Mouse (Mus musculus) forebrain, embryonic 11.5 days (tissue): ENCODE data around the gene Gm20388. TPM values are rescaled to one million over a fixed set of nuclear protein-coding genes. Genes with fewer than 3 reads are reported as not detected.
"Not testable (repeated sequence)": the region's sequence is repeated elsewhere in the genome, so short reads cannot be mapped to it uniquely, and the experiment has no call there.

Experiments
- ATAC-seq: fragments of 200-750 bp; cut with Nextera tagmentation; replicated peaks from 2 replicates; pipeline ENCODE4 v1.8.0; 2017; ENCODE audit warnings: moderate TSS enrichment; ENCODE audit not compliant: low FRiP score
- DNase-seq: peaks from one replicate; pipeline ENCODE4 v3.0.0-alpha.2; 2017; ENCODE audit warnings: low spot score
- H3K27ac ChIP-seq: fragments of 300-500 bp; sonication (generic); 2 replicates; pipeline ENCODE4 v1.5.1; 2014; ENCODE audit warnings: low read depth, low read length
- H3K27me3 ChIP-seq: fragments of 300-500 bp; sonication (generic); 2 replicates; pipeline ENCODE4 v1.6.1; 2014; ENCODE audit warnings: mild to moderate bottlenecking, low read length, mixed read lengths; ENCODE audit not compliant: control insufficient read depth, insufficient read depth
- H3K36me3 ChIP-seq: fragments of 300-500 bp; sonication (generic); 2 replicates; pipeline ENCODE4 v1.6.1; 2014; ENCODE audit warnings: mild to moderate bottlenecking, low read length, moderate library complexity, mixed read lengths; ENCODE audit not compliant: control insufficient read depth, insufficient read depth
- H3K4me1 ChIP-seq: fragments of 300-500 bp; sonication (generic); replicated peaks from 2 replicates; pipeline ENCODE4 v1.6.1; 2014; ENCODE audit warnings: low read length, mixed read lengths; ENCODE audit not compliant: control insufficient read depth, insufficient read depth
- H3K4me2 ChIP-seq: fragments of 300-500 bp; sonication (generic); 2 replicates; pipeline ENCODE4 v1.6.1; 2014; ENCODE audit warnings: low read depth, mild to moderate bottlenecking, low read length, moderate library complexity, mixed read lengths; ENCODE audit not compliant: severe bottlenecking
- H3K4me3 ChIP-seq: fragments of 300-500 bp; sonication (generic); 2 replicates; pipeline ENCODE4 v1.5.1; 2014; ENCODE audit warnings: low read depth, low read length
- H3K9ac ChIP-seq: fragments of 300-500 bp; sonication (generic); 2 replicates; pipeline ENCODE4 v1.6.1; 2014; ENCODE audit warnings: low read length
- H3K9me3 ChIP-seq: fragments of 300-500 bp; sonication (generic); 2 replicates; pipeline ENCODE4 v1.6.1; 2016; ENCODE audit warnings: low read length, mixed read lengths; ENCODE audit not compliant: control insufficient read depth
- WGBS: fragments of 180-500 bp; shearing (Covaris S2); extraction: QIAGEN DNeasy Blood & Tissue Kit; methylation state at CpG from one replicate; pipeline ENCODE4 v1.1.7; 2014; 5-methylcytosine and 5-hydroxymethylcytosine counted together
- polyA plus RNA-seq: library from polyadenylated mRNA; unstranded; fragments of >200 nt; fragmentation: Nextera tagmentation; extraction: Ambion mirVana; gene quantifications from 2 replicates; pipeline ENCODE4 v1.2.1, GENCODE M21; 2014

The Gm20388 gene
- polyA plus RNA-seq, 1 experiment from 2014 or later = not detected

DNA sequence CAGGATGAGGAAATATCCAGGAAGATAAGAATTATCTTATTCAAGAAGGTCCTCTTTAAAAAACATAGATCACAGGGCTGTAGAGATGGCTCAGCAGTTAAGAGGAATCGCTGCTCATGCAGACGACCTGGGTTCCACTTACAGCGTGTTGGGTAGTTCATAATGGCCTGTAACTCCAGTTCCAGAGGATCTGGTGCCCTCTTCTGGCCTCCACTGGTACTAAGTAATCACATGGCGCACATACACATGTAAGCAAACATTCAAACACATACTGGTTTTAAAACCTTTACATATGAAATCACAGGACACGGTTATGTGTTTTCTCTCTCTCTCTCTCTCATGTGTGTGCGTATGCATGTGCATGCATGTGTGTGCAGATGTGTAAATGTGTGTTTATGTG is 1226.2 kb downstream of the Gm20388 start:
- ATAC-seq (no peak), DNase-seq (no peak)
- no peaks in the 10 kb centered on the region for H3K4me1 ChIP-seq
- no peak overlapping the region for H3K27ac ChIP-seq
- H3K4me3 ChIP-seq = no peak overlapping the region
- no peak overlapping the region for H3K9ac ChIP-seq
- H3K9me3 ChIP-seq = peaks cover 8% of the 10 kb centered on the region; the same call in 1 of the 2 replicates
- no peak overlapping the region for H3K4me2 ChIP-seq
- H3K27me3 ChIP-seq = no peaks in the 10 kb centered on the region
- H3K36me3 ChIP-seq = no peaks in the 10 kb centered on the region
- WGBS = 91% methylated on average over 6 of the region's 6 CpGs

DNA sequence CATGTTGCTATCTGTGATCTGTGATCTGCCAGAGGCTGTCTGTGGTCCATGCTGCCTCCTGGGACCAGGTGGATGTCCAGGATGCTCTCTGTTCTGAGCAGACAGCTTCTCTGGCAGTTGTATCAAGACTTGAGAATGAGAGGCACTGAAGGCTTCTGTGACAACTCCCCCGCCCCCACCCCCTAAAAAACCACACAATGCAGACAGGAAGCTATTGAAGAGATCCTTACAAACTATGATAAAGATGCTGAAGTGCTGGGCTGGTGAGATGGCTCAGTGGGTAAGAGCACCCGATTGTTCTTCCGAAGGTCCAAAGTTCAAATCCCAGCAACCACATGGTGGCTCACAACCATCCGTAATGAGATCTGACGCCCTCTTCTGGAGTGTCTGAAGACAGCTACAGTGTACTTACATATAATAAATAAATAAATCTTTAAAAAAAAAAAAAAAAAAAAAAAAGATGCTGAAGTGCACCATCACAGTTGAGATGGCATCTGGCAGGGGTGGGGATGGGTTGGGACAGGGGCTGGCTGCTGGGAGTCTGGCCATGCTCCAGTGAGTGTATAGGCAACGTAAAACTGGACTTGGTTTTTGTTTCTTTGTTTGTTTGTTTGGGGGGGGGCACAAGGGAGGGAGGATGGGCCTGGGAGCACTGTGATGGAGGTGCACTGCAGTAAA is 1235.0 kb downstream of the Gm20388 start:
- H3K36me3 ChIP-seq, H3K4me2 ChIP-seq, H3K4me3 ChIP-seq, H3K27ac ChIP-seq, H3K4me1 ChIP-seq, H3K9me3 ChIP-seq, ATAC-seq, H3K9ac ChIP-seq, H3K27me3 ChIP-seq, DNase-seq: not testable (repeated sequence)
- 85% methylated on average over 4 of the region's 6 CpGs for WGBS

DNA sequence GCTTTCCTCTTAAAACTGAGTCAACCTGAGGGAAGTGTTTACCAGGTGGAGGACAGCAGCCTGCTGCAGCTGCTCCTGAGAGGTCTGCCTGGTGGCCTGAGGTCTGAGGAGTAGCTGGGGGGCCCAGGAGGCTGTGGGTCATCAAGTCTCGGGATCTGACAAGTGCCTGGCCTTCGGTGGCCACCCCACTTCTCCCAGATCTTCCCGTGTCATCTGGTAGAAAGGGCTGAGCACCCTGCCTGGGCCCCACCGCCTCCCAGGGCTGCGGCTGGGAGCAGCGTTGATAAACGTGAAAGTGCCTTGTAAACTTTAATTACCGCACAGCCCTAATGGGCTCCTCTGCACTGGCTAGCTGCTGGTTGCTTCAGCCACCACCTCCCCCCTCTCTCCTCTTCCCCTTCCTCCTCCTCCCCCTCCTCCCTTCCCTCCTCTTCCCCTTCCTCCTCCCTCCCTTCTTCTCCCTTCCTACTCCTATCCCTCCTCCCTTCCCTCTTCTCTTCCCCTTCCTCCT is 1238.0 kb downstream of the Gm20388 start:
- H3K27ac ChIP-seq = no peak overlapping the region
- WGBS = 46% methylated on average over 8 of the region's 8 CpGs

DNA sequence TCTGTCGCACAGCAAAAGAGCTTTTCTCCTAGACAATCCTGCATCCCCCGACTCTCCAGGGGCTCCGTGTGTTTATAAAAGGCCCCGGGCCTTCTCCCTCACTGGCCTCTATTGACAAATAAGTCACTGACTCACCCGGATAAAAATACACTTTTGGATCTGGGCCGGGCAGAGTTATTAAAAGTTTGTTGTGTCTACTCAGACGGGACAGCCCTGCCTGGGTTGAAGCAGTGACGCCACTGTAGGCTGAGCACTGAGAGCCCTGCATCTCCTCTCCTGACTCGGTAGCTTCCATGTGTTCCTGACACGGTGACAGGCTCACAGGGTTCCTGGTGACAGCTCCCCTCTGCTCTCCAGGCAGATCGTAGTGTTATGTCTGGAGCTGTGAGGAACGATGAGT is 1241.8 kb downstream of the Gm20388 start:
- Histone ChIP-seq H3K4me3 (no peak overlapping the region), H3K27ac (no peak overlapping the region), H3K36me3 (no peaks in the 10 kb centered on the region), H3K9ac (no peak overlapping the region), H3K4me2 (no peak overlapping the region), H3K9me3 (no peaks in the 10 kb centered on the region), H3K4me1 (no peaks in the 10 kb centered on the region), H3K27me3 (no peaks in the 10 kb centered on the region)
- WGBS = 73% methylated on average over 12 of the region's 12 CpGs
- DNase-seq (no peak), ATAC-seq (no peak)

More for the DNA sequence above, 1238.0 kb downstream of the Gm20388 start:
- no peak overlapping the region for H3K4me3 ChIP-seq
- no peak for ATAC-seq
- DNase-seq = no peak
- no peaks in the 10 kb centered on the region for H3K36me3 ChIP-seq
- no peak overlapping the region for H3K4me2 ChIP-seq
- no peaks in the 10 kb centered on the region for H3K9me3 ChIP-seq
- no peak overlapping the region for H3K9ac ChIP-seq
- H3K27me3 ChIP-seq = no peaks in the 10 kb centered on the region
- H3K4me1 ChIP-seq = no peaks in the 10 kb centered on the region

- WGBS = 87% methylated on average over 7 of the region's 7 CpGs
- Histone ChIP-seq H3K4me2 (no peak overlapping the region), H3K4me1 (no peaks in the 10 kb centered on the region), H3K9ac (no peak overlapping the region), H3K27me3 (no peaks in the 10 kb centered on the region), H3K27ac (no peak overlapping the region), H3K9me3 (no peaks in the 10 kb centered on the region), H3K36me3 (no peaks in the 10 kb centered on the region), H3K4me3 (no peak overlapping the region)
- no peak for DNase-seq
- no peak for ATAC-seq
Measured at GRCm38 (mm10) chr8:121156990-121157491, 1246.4 kb downstream of the Gm20388 start.

DNA sequence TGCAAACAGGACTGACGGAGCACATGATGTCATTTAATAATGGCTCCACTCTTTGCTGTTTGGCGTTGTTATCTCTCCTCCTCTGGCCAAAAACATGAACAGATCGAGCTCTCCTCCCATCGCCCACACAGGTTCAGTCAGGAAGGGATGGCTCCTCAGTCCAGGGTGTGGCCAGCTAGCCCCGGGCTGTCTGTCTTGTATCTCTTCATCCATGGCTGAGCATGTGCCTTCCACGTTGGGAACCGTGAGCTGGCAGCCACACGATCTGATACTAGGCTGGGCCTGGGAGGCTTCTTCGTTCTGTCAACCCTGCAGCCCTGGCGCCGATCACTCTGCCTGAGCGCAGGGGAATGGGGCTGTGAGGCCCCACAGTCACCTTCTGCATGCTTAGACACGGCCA is 1248.2 kb downstream of the Gm20388 start:
- no peaks in the 10 kb centered on the region for H3K9me3 ChIP-seq
- H3K4me2 ChIP-seq = no peak overlapping the region
- DNase-seq (no peak), ATAC-seq (no peak)
- no peaks in the 10 kb centered on the region for H3K27me3 ChIP-seq
- no peaks in the 10 kb centered on the region for H3K36me3 ChIP-seq
- no peak overlapping the region for H3K9ac ChIP-seq
- WGBS = 83% methylated on average over 13 of the region's 13 CpGs
- no peaks in the 10 kb centered on the region for H3K4me1 ChIP-seq
- H3K4me3 ChIP-seq = no peak overlapping the region
- H3K27ac ChIP-seq = no peak overlapping the region

DNA sequence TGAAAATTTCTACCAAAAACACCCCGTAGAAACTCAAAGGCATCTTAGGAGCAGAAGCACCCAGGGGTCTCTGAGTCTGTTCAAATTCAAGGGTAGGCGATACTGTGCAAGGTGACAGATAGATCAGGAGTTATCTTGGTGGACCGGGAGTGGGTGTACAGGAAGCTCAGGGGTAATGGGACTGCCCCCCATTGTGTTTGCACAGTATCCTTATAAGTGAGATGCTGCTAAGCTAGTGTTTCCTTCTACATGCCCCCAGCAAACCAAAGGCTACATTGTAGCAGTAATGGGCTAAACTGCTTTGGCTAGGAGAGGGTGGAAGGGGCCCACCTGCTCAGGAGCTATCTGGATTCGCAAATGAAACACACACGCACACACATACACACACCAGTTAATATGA is 1250.8 kb downstream of the Gm20388 start:
- no peak overlapping the region for H3K4me3 ChIP-seq

GRCm38 (mm10) chr8:121162413-121162812 is 1251.8 kb downstream of the Gm20388 start:
- Histone ChIP-seq H3K9me3 (no peaks in the 10 kb centered on the region), H3K27ac (no peak overlapping the region), H3K36me3 (no peaks in the 10 kb centered on the region), H3K27me3 (no peaks in the 10 kb centered on the region), H3K9ac (no peak overlapping the region), H3K4me2 (no peak overlapping the region), H3K4me1 (no peaks in the 10 kb centered on the region), H3K4me3 (no peak overlapping the region)
- WGBS = 75% methylated on average over 4 of the region's 4 CpGs
- DNase-seq (no peak), ATAC-seq (no peak)

More for the DNA sequence above, 1250.8 kb downstream of the Gm20388 start:
- 95% methylated on average over 5 of the region's 5 CpGs for WGBS
- Histone ChIP-seq H3K4me1 (no peaks in the 10 kb centered on the region), H3K9ac (no peak overlapping the region), H3K27ac (no peak overlapping the region), H3K4me2 (no peak overlapping the region), H3K27me3 (no peaks in the 10 kb centered on the region), H3K36me3 (no peaks in the 10 kb centered on the region), H3K9me3 (no peaks in the 10 kb centered on the region)
- DNase-seq (no peak), ATAC-seq (no peak)
